Mouse (Mus musculus) activated CD4-positive, CD25-positive, alpha-beta regulatory T cell, adult 9 weeks (primary cell): ENCODE data around the gene Btbd8. TPM values are rescaled to one million over a fixed set of nuclear protein-coding genes. Genes with fewer than 3 reads are reported as not detected.

Experiments used
- polyA plus RNA-seq: library from polyadenylated mRNA; unstranded; fragments of 100-300 nt; shearing (Covaris generic); gene quantifications from one replicate; pipeline ENCODE4 v1.2.1, GENCODE M21; 2017

The Btbd8 gene
- 9.0 TPM for polyA plus RNA-seq

DNA sequence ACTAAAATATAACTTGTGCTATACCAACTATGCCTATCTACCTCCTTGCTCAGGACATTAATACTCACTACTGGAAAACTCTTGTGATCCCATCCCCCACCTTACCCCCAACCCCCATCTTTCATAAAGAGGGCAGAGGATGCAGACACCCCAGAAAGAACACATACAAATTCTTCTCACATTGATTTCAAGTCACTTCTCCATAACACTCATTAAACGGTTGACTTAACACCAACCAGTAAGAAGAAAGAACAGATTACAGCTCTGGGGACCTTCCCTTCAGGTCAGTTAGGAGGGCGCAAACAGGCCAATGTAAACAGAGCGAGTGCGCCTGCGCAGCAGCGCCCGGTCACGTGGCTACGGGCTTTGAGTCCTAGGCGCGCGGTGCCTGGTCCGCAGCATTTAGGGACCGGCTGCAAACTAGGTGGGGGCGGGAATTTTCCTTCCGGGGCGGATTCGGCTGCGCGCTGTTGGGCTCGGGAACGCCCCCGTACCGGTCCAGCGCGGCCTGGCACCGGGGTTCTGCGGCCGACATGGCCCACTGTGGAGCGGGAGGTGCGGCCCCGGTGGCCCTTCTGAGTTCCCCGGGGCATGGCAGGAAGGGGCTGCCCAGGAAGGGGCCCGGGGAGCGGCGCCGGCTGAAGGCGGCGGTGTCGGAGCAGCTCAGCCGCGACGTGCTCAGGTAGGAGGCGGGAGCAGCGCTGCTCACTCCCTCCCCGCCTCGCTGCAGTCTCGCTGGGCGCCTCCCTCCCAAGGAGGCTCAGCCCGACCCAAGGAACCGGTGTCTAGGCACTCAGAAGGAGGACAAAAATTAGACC, at the start of gene Btbd8:
Gene Btbd8, plus strand, starts transcription at position 534 of the 818 bp plus-strand sequence.

GRCm38 (mm10) chr5:107402436-107402835, 35.4 kb upstream of the Btbd8 start, which contains the start of gene Ephx4:
Ephx4 (plus strand) TSS chr5:107402736.

DNA sequence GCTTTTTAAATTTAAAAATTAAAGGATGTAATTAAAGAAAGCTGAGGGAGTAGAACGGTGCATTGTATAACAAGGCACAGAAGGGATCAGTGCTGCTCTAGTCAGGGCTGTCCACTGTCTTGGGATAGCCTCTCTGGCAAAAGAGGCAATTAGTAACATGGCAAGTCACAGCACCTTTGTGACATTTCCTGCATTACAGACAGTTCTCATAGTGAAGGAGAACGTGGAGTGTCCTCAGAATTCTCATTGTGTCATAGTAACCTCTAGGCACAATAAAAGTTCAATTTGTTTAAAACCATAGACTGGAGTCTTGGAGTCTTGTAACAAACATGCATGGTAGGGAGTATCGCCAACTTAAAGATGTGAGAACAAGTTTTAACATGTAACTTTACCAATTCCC, 6.5 kb upstream of the Btbd8 start, which contains the start of gene Lpcat2b:
Gene Lpcat2b, plus strand, starts transcription at position 301 of the 400 bp plus-strand sequence.

DNA sequence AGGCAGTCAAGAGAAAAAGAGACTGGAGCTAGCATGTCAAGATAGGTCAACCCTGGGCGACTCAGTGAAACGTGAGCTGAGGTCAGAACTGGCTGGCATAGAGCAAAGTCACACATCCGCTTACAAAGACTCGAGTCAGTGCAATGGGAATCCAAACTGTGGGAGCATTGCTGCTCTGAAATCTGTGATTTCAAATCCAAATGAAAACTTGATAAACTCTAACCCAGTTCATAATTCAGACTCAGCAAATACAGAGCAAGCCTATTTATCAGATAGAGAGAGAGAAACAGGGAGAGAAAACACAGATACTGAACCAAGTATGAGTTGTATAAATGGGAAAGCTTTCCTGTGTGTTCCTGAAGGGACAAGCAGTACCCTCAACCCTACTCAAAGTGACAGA, 69.5 kb downstream of the Btbd8 start, which contains the start of gene Gm42669:
Gene Gm42669, plus strand, starts transcription at position 301 of the 400 bp plus-strand sequence.

DNA sequence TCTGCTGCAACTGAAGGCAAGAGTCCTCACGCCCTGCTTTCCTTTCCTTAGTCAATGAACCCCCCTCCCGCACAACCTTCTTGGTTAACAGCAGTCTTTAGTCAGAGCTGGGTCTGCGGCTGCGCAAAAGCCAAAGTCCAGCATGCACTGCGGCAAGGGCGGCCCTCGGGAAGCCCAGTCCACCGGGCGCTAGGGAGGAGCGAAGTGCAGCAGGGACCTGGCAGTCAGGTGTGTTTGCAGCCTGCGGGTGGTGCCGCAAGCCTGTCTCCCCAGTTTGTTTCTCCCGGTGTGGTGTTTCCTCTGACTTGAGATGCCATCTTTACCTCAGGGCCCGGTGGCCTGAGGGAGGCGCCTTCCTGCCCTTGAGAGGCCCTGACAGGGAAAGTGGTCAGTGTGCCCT, 96.8 kb downstream of the Btbd8 start, which contains the start of gene 1700028K03Rik:
Gene 1700028K03Rik, plus strand, starts transcription at position 129 of the 400 bp plus-strand sequence.

Other genes starting within 250 kb of the Btbd8 start
- gene Tgfbr3, start 148.4 kb upstream of the Btbd8 start, polyA plus RNA-seq: 9.3 TPM
- gene Brdt, start 106.8 kb upstream of the Btbd8 start, polyA plus RNA-seq: 0.70 TPM
- gene Ephx4, start 35.3 kb upstream of the Btbd8 start, polyA plus RNA-seq: 1.1 TPM
- not detected for gene Lpcat2b, start 6.4 kb upstream of the Btbd8 start, polyA plus RNA-seq
- gene Gm42669, start 69.6 kb downstream of the Btbd8 start, polyA plus RNA-seq: 0.35 TPM
- 0.10 TPM for gene 1700028K03Rik, start 96.7 kb downstream of the Btbd8 start, polyA plus RNA-seq
- 35.8 TPM for gene Rpap2, start 159.4 kb downstream of the Btbd8 start, polyA plus RNA-seq
- 19.3 TPM for gene Glmn, start 159.9 kb downstream of the Btbd8 start, polyA plus RNA-seq